Mouse (Mus musculus) MEL (cell line): ENCODE data around the gene Jarid2. TPM values are rescaled to one million over a fixed set of nuclear protein-coding genes. Genes with fewer than 3 reads are reported as not detected.

Experiments
- DNase-seq: peaks from one replicate; pipeline ENCODE4 v3.0.0; 2011; ENCODE audit warnings: low read depth, low spot score
- H3K27ac ChIP-seq: 2 replicates; pipeline ENCODE4 v1.5.1; 2012; ENCODE audit warnings: low read depth, mild to moderate bottlenecking, control low read depth, low read length, moderate library complexity; ENCODE audit not compliant: control insufficient read depth
- H3K27me3 ChIP-seq, 2 experiments: fragments of 150-350 bp in 1 of 2; sonication (generic) in 1 of 2; 2 replicates each; pipeline ENCODE4 v1.6.1; 2012; ENCODE audit warnings: low read length in 2 of 2, mild to moderate bottlenecking in 2 of 2, improper control_type of control experiment in 1 of 2, moderate library complexity in 1 of 2; ENCODE audit not compliant: insufficient read depth in 2 of 2, control insufficient read depth in 1 of 2
- H3K36me3 ChIP-seq, 2 experiments: 2 replicates each; pipeline ENCODE4 v1.6.1; 2012 to 2014; ENCODE audit warnings: low read length in 2 of 2, improper control_type of control experiment in 1 of 2, inconsistent platforms in 1 of 2, mild to moderate bottlenecking in 1 of 2; ENCODE audit not compliant: insufficient read depth in 2 of 2, control insufficient read depth in 1 of 2
- H3K4me1 ChIP-seq, 2 experiments: fragments of 150-350 bp in 1 of 2; sonication (generic) in 1 of 2; 2 replicates each; pipeline ENCODE4 v1.6.1; 2012; ENCODE audit warnings: low read length in 2 of 2, improper control_type of control experiment in 1 of 2, mild to moderate bottlenecking in 1 of 2; ENCODE audit not compliant: insufficient read depth in 2 of 2, control insufficient read depth in 1 of 2
- H3K4me3 ChIP-seq, 2 experiments: fragments of 150-350 bp in 1 of 2; sonication (generic) in 1 of 2; 2 replicates each; pipeline ENCODE4 v1.5.1; 2012; ENCODE audit warnings: low read depth in 2 of 2, low read length in 2 of 2, mild to moderate bottlenecking in 2 of 2, moderate library complexity in 2 of 2, control low read depth in 1 of 2, improper control_type of control experiment in 1 of 2; ENCODE audit not compliant: control insufficient read depth in 1 of 2, insufficient read depth in 1 of 2
- H3K79me2 ChIP-seq: 2 replicates; pipeline ENCODE4 v1.6.1; 2012; ENCODE audit warnings: mild to moderate bottlenecking, low read length, moderate library complexity; ENCODE audit not compliant: control insufficient read depth, poor library complexity, insufficient read depth
- H3K9ac ChIP-seq: 2 replicates; pipeline ENCODE4 v1.6.1; 2012; ENCODE audit warnings: low read depth, mild to moderate bottlenecking, control low read depth, low read length, moderate library complexity; ENCODE audit not compliant: control insufficient read depth, poor library complexity, severe bottlenecking
- H3K9me3 ChIP-seq: fragments of 150-350 bp; sonication (generic); replicated peaks from 2 replicates; pipeline ENCODE4 v1.6.1; 2012; ENCODE audit warnings: mild to moderate bottlenecking, low read length, improper control_type of control experiment, moderate library complexity; ENCODE audit not compliant: insufficient read depth
- BHLHE40 ChIP-seq: IDR thresholded peaks from 2 replicates; pipeline ENCODE4 v1.6.1; 2012; ENCODE audit warnings: low read depth, mild to moderate bottlenecking, inconsistent platforms, low read length, improper control_type of control experiment, borderline replicate concordance
- CHD1 ChIP-seq: IDR thresholded peaks from 2 replicates; pipeline ENCODE4 v1.6.1; 2012; ENCODE audit warnings: low read depth, mild to moderate bottlenecking, inconsistent platforms, low read length, improper control_type of control experiment
- E2F4 ChIP-seq: IDR thresholded peaks from 2 replicates; pipeline ENCODE4 v1.6.1; 2011; ENCODE audit warnings: low read depth, low read length, improper control_type of control experiment, borderline replicate concordance
- ELF1 ChIP-seq: IDR thresholded peaks from 2 replicates; pipeline ENCODE4 v1.6.1; 2014; ENCODE audit warnings: low read depth, mild to moderate bottlenecking, inconsistent platforms, low read length, improper control_type of control experiment, moderate library complexity
- EP300 ChIP-seq, 2 experiments: IDR thresholded peaks; 2 replicates each; pipeline ENCODE4 v1.6.1; 2011; ENCODE audit warnings: improper control_type of control experiment in 2 of 2, low read length in 2 of 2, low read depth in 1 of 2, mild to moderate bottlenecking in 1 of 2
- GABPA ChIP-seq: IDR thresholded peaks from 2 replicates; pipeline ENCODE4 v1.6.1; 2012; ENCODE audit warnings: low read depth, mild to moderate bottlenecking, inconsistent platforms, low read length, improper control_type of control experiment, moderate library complexity
- GATA1 ChIP-seq: IDR thresholded peaks from 2 replicates; pipeline ENCODE4 v1.6.1; 2011; ENCODE audit warnings: low read depth, low read length, improper control_type of control experiment
- HCFC1 ChIP-seq: IDR thresholded peaks from 2 replicates; pipeline ENCODE4 v1.6.1; 2012; ENCODE audit warnings: low read depth, mild to moderate bottlenecking, inconsistent platforms, low read length, improper control_type of control experiment, moderate library complexity
- MAFK ChIP-seq: IDR thresholded peaks from 2 replicates; pipeline ENCODE4 v1.6.1; 2011; ENCODE audit warnings: low read depth, mild to moderate bottlenecking, low read length, improper control_type of control experiment, borderline replicate concordance
- MEF2A ChIP-seq: IDR thresholded peaks from 2 replicates; pipeline ENCODE4 v1.6.1; 2014; ENCODE audit warnings: low read depth, mild to moderate bottlenecking, inconsistent platforms, low read length, improper control_type of control experiment; ENCODE audit not compliant: poor library complexity, insufficient replicate concordance, severe bottlenecking; ENCODE audit errors: extremely low read depth
- NELFE ChIP-seq: IDR thresholded peaks from 2 replicates; pipeline ENCODE4 v1.6.1; 2011; ENCODE audit warnings: low read depth, low read length, improper control_type of control experiment
- POLR2A ChIP-seq, 2 experiments: IDR thresholded peaks; 2 replicates each; pipeline ENCODE4 v1.6.1; 2011 to 2012; ENCODE audit warnings: low read length in 2 of 2, mild to moderate bottlenecking in 2 of 2, control low read depth in 1 of 2, improper control_type of control experiment in 1 of 2, low read depth in 1 of 2, moderate library complexity in 1 of 2; ENCODE audit not compliant: control insufficient read depth in 1 of 2, insufficient read depth in 1 of 2, poor library complexity in 1 of 2
- POLR2AphosphoS2 ChIP-seq: IDR thresholded peaks from 2 replicates; pipeline ENCODE4 v1.6.1; 2011; ENCODE audit warnings: low read length, improper control_type of control experiment
- POLR2AphosphoS5 ChIP-seq: IDR thresholded peaks from 2 replicates; pipeline ENCODE4 v1.6.1; 2012; ENCODE audit warnings: low read depth, borderline replicate concordance, mild to moderate bottlenecking, inconsistent platforms, low read length, moderate library complexity, mixed read lengths
- RAD21 ChIP-seq: IDR thresholded peaks from 2 replicates; pipeline ENCODE4 v1.6.1; 2011; ENCODE audit warnings: mild to moderate bottlenecking, low read depth, low read length, improper control_type of control experiment
- RCOR1 ChIP-seq: IDR thresholded peaks from 2 replicates; pipeline ENCODE4 v1.6.1; 2012; ENCODE audit warnings: low read depth, mild to moderate bottlenecking, inconsistent platforms, low read length, improper control_type of control experiment
- TAL1 ChIP-seq: IDR thresholded peaks from 2 replicates; pipeline ENCODE4 v1.6.1; 2012; ENCODE audit warnings: mild to moderate bottlenecking, inconsistent platforms, low read length, moderate library complexity, mixed read lengths
- ZKSCAN1 ChIP-seq: IDR thresholded peaks from 2 replicates; pipeline ENCODE4 v1.6.1; 2012; ENCODE audit warnings: low read depth, mild to moderate bottlenecking, inconsistent platforms, low read length, improper control_type of control experiment, moderate library complexity
- ZNF384 ChIP-seq: IDR thresholded peaks from 2 replicates; pipeline ENCODE4 v1.6.1; 2012; ENCODE audit warnings: low read depth, mild to moderate bottlenecking, inconsistent platforms, low read length, improper control_type of control experiment
- polyA plus RNA-seq, 2 experiments: library from polyadenylated mRNA; stranded (reverse) in 1 of 2; unstranded in 1 of 2; fragments of >175 nt in 1 of 2; fragments of >200 nt in 1 of 2; gene quantifications; 2 replicates each; pipeline versions ENCODE4 v1.2.1 to v1.2.4; 2012; ENCODE audit warnings: low replicate concordance in 2 of 2, low read depth in 1 of 2; ENCODE audit not compliant: insufficient read length in 2 of 2, insufficient read depth in 1 of 2, missing spikeins in 1 of 2
- total RNA-seq: library from RNA; depleted of rRNA; stranded (reverse); fragments of 300-350 nt; gene quantifications from 2 replicates; pipeline ENCODE4 v1.2.3, GENCODE M21; 2012

The Jarid2 gene
- total and polyA plus RNA-seq, 3 experiments = 5.4 to 76.5 (median 21.2) TPM

DNA sequence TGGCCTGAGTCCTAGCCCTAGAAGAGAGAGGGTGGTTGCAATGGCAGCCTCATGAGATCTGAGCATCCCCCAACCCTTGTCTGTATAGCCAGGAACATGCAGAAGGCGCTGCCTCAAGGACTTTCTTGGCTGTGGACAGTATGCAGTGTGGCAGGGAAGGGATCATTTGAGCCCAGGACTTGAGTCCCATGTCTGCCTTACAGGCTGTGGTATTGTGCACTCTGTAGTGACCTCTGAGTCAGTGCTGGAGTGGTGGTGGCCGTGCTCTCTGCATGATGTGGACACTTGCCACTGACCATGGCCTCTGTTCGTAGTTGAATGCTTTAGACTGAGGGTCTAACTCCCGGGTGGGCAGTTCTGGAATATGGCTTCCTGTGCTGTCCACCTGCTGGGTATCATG lies 187.9 kb downstream of the Jarid2 start:
- H3K79me2 ChIP-seq = no peaks in the 10 kb centered on the region
- peaks cover 2 to 15% of the 10 kb centered on the region in 2 experiments for H3K36me3 ChIP-seq
- no peaks in the 10 kb centered on the region for H3K9me3 ChIP-seq
- TF ChIP-seq MEF2A (no peak), E2F4 (no peak), TAL1 (no peak), RCOR1 (no peak), ZKSCAN1 (no peak), BHLHE40 (no peak), MAFK (no peak), POLR2AphosphoS5 (no peak), ZNF384 (no peak), CHD1 (no peak), GABPA (no peak), POLR2A (IDR thresholded peaks at IDR 0.05; ENCODE audit: control insufficient read depth in 1 of 2, insufficient read depth in 1 of 2, low read depth in 1 of 2, low read length in 2 of 2, poor library complexity in 1 of 2) (no peak), NELFE (no peak), GATA1 (no peak), RAD21 (no peak), HCFC1 (no peak), ELF1 (no peak), EP300 (IDR thresholded peaks at IDR 0.05; ENCODE audit: low read depth in 1 of 2, low read length in 2 of 2) (no peak), POLR2AphosphoS2 (no peak)
- TF ChIP-seq, all 39 proteins: peak for 0
- Histone ChIP-seq H3K27ac (no peak overlapping the region), H3K27me3 (no peaks in the 10 kb centered on the region), H3K9ac (no peak overlapping the region), H3K4me1 (peaks cover 16 to 18% of the 10 kb centered on the region in 2 experiments), H3K4me3 (no peak overlapping the region)
- no peak for DNase-seq

DNA sequence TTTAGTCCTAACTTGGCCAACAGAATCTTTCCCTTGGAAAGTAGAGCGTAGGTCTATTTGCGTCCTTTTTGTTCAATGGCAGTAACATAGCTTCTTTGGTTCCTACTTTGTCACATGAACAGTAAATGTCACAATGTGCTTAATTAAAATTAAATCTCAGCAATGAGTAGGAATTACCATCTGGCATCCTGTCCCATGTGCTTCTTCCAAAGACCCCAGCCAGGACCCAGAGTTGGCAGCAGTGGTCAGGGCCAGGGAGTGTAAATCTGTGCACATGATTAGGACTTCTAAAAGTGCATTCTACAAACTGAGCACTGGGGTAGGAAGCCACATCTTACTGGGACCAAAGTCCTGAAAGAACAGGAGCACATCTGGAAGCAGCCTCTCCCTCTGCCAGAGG lies 189.0 kb downstream of the Jarid2 start:
- no peak for DNase-seq
- Histone ChIP-seq H3K9ac (no peak overlapping the region), H3K4me3 (no peak overlapping the region), H3K4me1 (peaks cover 16 to 18% of the 10 kb centered on the region in 2 experiments), H3K27me3 (no peaks in the 10 kb centered on the region), H3K79me2 (no peaks in the 10 kb centered on the region), H3K36me3 (peaks cover 3 to 15% of the 10 kb centered on the region in 2 experiments), H3K9me3 (no peaks in the 10 kb centered on the region), H3K27ac (no peak overlapping the region)
- TF ChIP-seq POLR2AphosphoS5 = no peak
